Mouse (Mus musculus) kidney, embryonic 16.5 days (tissue): ENCODE data around the gene Prkag1. TPM values are rescaled to one million over a fixed set of nuclear protein-coding genes. Genes with fewer than 3 reads are reported as not detected.

ENCODE experiments used
- ATAC-seq: fragments of 200-750 bp; cut with Nextera tagmentation; 2 replicates; pipeline ENCODE4 v1.8.0; 2017; ENCODE audit warnings: moderate TSS enrichment; ENCODE audit not compliant: low FRiP score, low TSS enrichment
- H3K27ac ChIP-seq: fragments of 300-500 bp; sonication (generic); 2 replicates; pipeline ENCODE4 v1.5.1; 2014; ENCODE audit warnings: low read length
- H3K27me3 ChIP-seq: fragments of 300-500 bp; sonication (generic); 2 replicates; pipeline ENCODE4 v1.6.1; 2014; ENCODE audit warnings: low read length, control low read depth, mixed read lengths; ENCODE audit not compliant: insufficient read depth
- H3K36me3 ChIP-seq: fragments of 300-500 bp; sonication (generic); 2 replicates; pipeline ENCODE4 v1.6.1; 2014; ENCODE audit warnings: low read length, control low read depth, mixed read lengths; ENCODE audit not compliant: insufficient read depth
- H3K4me1 ChIP-seq: fragments of 300-500 bp; sonication (generic); 2 replicates; pipeline ENCODE4 v1.6.1; 2014; ENCODE audit warnings: low read length, control low read depth, mixed read lengths; ENCODE audit not compliant: insufficient read depth
- H3K4me2 ChIP-seq: fragments of 300-500 bp; sonication (generic); replicated peaks from 2 replicates; pipeline ENCODE4 v1.6.1; 2014; ENCODE audit warnings: low read depth, low read length
- H3K4me3 ChIP-seq: fragments of 300-500 bp; sonication (generic); 2 replicates; pipeline ENCODE4 v1.5.1; 2014; ENCODE audit warnings: mild to moderate bottlenecking, low read length
- H3K9ac ChIP-seq: fragments of 300-500 bp; sonication (generic); replicated peaks from 2 replicates; pipeline ENCODE4 v1.6.1; 2014; ENCODE audit warnings: low read length
- H3K9me3 ChIP-seq: fragments of 300-500 bp; sonication (generic); 2 replicates; pipeline ENCODE4 v1.6.1; 2016; ENCODE audit warnings: low read length, control low read depth
- WGBS: fragments of 180-500 bp; shearing (Covaris S2); extraction: QIAGEN DNeasy Blood & Tissue Kit; methylation state at CpG from one replicate; pipeline ENCODE4 v1.1.7; 2014; 5-methylcytosine and 5-hydroxymethylcytosine counted together
- polyA plus RNA-seq: library from polyadenylated mRNA; unstranded; fragments of >200 nt; fragmentation: Nextera tagmentation; extraction: Ambion mirVana; gene quantifications from 2 replicates; pipeline ENCODE4 v1.2.1, GENCODE M21; 2015

Gene Prkag1
- polyA plus RNA-seq, 1 experiment from 2014 or later, result 119 TPM

DNA sequence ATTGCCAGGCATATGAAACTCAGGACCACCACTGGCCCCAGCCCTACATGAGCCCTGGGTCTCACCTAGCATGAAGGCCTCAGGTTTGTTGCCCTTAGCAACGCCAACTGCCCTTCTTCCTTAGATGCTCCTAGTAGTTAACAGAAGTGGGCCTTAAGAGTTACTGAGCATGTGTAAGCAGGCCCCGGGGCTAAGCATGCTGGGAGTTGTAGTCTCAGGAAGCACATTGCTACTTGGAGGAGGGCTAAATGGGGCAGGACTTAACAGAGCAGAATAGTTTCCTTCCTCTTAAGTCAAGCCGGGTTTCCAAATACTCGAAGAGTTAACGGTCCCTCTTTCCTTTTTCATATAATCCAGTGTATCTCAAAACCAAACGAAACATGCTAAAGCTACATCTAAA is 36.0 kb upstream of the Prkag1 start:
- H3K4me1 ChIP-seq, result peaks cover 27% of the 10 kb centered on the region
- WGBS, result 59% methylated on average over 6 of the region's 6 CpGs
- no peaks in the 10 kb centered on the region for H3K9me3 ChIP-seq
- H3K4me3 ChIP-seq, result peak overlapping the region; percentile 12; the same call in 1 of the 2 replicates
- H3K9ac ChIP-seq, result peak overlapping the region; percentile 37
- no peaks in the 10 kb centered on the region for H3K27me3 ChIP-seq
- peaks cover 43% of the 10 kb centered on the region for H3K36me3 ChIP-seq
- H3K27ac ChIP-seq, result peak overlapping the region; percentile 6; the same call in 1 of the 2 replicates
- no peak for ATAC-seq
- H3K4me2 ChIP-seq, result peak overlapping the region; percentile 90

DNA sequence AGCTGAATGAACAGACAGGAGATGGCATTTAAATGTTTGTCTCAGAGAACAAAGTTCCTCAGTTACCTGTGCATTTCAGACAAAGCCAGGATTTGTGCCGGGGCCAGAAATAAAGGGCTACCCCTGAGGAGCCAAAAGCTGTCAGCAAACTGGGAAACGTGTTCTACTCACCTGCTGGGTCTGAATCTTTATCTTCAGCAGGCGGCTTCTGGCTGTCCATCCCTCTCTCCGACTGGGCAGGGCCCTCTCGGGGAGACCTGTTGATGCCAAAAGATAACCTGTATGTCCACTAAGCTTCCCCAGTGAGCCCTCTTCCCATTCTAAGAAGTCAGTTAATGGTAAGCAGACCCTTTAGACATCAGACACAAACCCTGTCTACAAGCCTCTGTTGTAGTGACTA is 35.2 kb upstream of the Prkag1 start:
- 92% methylated on average over 5 of the region's 5 CpGs for WGBS
- Histone ChIP-seq H3K4me3 (no peak overlapping the region), H3K27me3 (no peaks in the 10 kb centered on the region), H3K9me3 (no peaks in the 10 kb centered on the region), H3K9ac (no peak overlapping the region), H3K4me2 (no peak overlapping the region), H3K36me3 (peaks cover 51% of the 10 kb centered on the region), H3K4me1 (peaks cover 27% of the 10 kb centered on the region), H3K27ac (no peak overlapping the region)
- no peak for ATAC-seq

DNA sequence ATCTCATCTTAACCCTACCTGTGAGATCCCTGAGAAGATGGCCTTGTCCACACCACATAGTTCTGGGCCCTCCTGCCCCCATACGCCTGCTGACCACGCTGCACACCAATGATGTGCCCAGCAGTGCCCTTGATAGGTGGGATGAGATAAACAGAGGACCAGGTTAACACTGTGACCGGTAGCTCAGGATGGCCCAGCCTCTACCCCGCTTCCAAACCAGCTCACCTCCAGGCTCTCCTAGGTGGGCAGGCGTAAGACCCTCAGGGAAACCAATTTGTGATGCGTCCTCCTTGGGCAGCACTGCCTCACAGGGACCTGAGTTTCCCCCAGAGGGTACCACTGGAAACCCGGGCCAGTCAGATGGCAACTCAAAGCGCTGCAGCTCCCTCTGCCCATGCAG is 34.5 kb upstream of the Prkag1 start:
- WGBS, result 95% methylated on average over 8 of the region's 8 CpGs
- Histone ChIP-seq H3K4me2 (no peak overlapping the region), H3K9me3 (no peaks in the 10 kb centered on the region), H3K4me1 (peaks cover 27% of the 10 kb centered on the region), H3K9ac (no peak overlapping the region), H3K27me3 (no peaks in the 10 kb centered on the region), H3K4me3 (no peak overlapping the region), H3K27ac (no peak overlapping the region), H3K36me3 (peaks cover 58% of the 10 kb centered on the region)
- no peak for ATAC-seq

DNA sequence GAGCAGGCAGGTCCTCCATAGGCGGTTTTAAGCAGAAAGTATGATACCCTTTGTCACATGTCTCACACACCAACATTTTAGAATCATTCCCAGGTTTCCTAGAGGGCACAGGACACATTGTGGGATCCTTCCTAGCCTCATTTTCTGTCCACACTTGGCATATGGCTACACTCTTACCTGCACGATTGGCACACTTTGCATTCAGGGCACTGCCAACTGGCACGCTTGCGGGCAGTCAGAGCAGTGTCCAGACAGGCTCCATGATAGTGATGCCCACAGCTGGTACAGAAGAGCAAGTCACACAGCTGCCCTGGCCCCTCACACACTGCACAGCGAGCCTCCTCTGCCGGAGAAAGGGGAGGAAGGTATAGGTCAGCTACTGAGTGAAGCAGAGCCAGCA is 33.6 kb upstream of the Prkag1 start:
- no peak overlapping the region for H3K4me2 ChIP-seq
- no peak overlapping the region for H3K4me3 ChIP-seq
- H3K27me3 ChIP-seq, result no peaks in the 10 kb centered on the region
- H3K4me1 ChIP-seq, result peaks cover 26% of the 10 kb centered on the region
- H3K9me3 ChIP-seq, result no peaks in the 10 kb centered on the region
- no peak for ATAC-seq
- H3K36me3 ChIP-seq, result peaks cover 60% of the 10 kb centered on the region
- WGBS, result 90% methylated on average over 6 of the region's 6 CpGs
- H3K9ac ChIP-seq, result no peak overlapping the region
- no peak overlapping the region for H3K27ac ChIP-seq

DNA sequence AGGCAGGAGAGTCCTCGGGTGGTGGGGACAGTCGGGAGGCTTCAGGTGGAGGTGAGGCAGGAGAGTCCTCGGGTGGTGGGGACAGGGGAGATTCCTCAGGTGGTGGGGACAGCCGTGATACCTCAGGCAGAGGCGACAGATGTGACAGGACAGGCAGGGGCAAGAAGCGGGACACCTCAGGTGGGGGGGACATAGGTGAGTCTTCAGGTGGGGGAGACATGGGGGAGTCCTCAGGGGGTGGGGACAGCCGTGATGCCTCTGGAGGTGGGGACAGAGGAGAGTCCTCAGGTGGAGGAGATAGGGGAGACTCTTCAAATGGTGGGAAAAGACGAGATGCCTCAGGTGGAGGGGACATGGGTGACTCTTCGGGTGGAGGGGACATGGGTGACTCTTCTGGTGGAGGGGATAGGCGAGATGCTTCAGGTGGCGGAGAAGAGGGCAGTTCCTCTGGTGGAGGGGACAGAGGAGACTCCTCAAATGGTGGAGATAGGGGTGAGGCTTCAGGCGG is 32.2 kb upstream of the Prkag1 start:
- Histone ChIP-seq H3K9me3 (no peaks in the 10 kb centered on the region), H3K4me2 (no peak overlapping the region), H3K4me1 (peaks cover 11% of the 10 kb centered on the region), H3K9ac (no peak overlapping the region), H3K27me3 (no peaks in the 10 kb centered on the region), H3K36me3 (peaks cover 71% of the 10 kb centered on the region), H3K27ac (no peak overlapping the region), H3K4me3 (no peak overlapping the region)
- no peak for ATAC-seq
- WGBS, result 85% methylated on average over 12 of the region's 12 CpGs

DNA sequence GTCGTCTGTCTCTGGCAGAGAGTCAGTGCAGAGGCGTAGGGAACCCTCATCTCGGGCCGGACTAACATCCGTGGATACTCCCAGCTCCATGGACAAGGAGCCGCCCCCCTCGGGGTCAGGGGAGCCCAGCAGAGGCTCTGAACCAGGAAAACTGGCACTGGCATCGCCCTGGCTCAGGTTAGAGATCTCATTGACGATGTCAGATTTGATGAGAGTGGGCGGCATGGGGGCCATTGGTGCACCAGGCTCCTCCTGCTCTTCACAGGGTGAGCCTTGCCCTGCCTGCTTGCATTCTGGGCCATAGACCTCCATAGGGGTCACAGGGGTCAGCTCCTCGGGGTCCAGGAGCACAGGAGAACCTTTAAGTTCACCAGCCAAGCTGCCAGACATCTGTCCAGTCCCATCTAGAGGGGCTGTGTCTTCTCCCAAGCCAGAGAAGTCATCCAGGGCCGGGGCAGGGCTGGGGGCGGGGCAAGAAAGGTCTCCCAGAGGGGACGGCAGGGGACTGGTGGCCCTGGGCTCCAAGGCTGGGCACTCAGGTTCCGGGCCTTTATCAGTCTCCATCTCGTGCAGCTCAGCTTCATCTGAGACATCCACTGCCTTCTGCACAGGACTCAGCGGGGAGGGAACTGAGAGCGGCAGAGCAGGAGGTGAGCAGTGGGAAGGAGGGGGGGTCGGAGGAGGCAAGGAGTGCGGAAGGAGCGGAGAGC is 30.5 kb upstream of the Prkag1 start:
- peaks cover 87% of the 10 kb centered on the region for H3K36me3 ChIP-seq
- H3K27me3 ChIP-seq, result no peaks in the 10 kb centered on the region
- H3K4me1 ChIP-seq, result no peaks in the 10 kb centered on the region
- ATAC-seq, result no peak
- H3K9me3 ChIP-seq, result no peaks in the 10 kb centered on the region
- no peak overlapping the region for H3K27ac ChIP-seq
- no peak overlapping the region for H3K4me2 ChIP-seq
- no peak overlapping the region for H3K4me3 ChIP-seq
- 82% methylated on average over 21 of the region's 21 CpGs for WGBS
- H3K9ac ChIP-seq, result no peak overlapping the region

DNA sequence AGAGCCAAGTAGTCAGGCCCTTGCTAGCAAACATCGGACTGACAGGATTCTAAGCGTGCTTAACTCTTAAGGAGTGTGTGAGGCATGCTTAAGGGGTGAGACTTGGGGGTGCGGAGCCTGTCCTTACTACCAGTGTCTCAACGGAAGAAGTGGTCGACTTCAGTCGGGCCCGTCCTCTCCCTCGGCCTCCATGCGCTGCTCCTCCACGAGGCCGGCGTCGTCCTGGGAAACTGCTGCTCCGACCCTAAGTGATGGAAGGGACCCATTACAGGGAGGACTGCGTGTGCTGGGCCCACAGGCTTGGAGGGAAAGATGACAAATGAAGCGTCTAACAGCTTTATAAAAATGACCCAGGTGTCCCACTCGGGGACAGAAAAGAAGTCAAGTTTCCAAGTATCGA is 29.6 kb upstream of the Prkag1 start:
- no peaks in the 10 kb centered on the region for H3K4me1 ChIP-seq
- no peaks in the 10 kb centered on the region for H3K9me3 ChIP-seq
- no peak overlapping the region for H3K4me3 ChIP-seq
- no peak for ATAC-seq
- no peak overlapping the region for H3K4me2 ChIP-seq
- WGBS, result 96% methylated on average over 18 of the region's 18 CpGs
- H3K9ac ChIP-seq, result no peak overlapping the region
- no peaks in the 10 kb centered on the region for H3K27me3 ChIP-seq
- H3K27ac ChIP-seq, result no peak overlapping the region
- H3K36me3 ChIP-seq, result peaks cover 89% of the 10 kb centered on the region

DNA sequence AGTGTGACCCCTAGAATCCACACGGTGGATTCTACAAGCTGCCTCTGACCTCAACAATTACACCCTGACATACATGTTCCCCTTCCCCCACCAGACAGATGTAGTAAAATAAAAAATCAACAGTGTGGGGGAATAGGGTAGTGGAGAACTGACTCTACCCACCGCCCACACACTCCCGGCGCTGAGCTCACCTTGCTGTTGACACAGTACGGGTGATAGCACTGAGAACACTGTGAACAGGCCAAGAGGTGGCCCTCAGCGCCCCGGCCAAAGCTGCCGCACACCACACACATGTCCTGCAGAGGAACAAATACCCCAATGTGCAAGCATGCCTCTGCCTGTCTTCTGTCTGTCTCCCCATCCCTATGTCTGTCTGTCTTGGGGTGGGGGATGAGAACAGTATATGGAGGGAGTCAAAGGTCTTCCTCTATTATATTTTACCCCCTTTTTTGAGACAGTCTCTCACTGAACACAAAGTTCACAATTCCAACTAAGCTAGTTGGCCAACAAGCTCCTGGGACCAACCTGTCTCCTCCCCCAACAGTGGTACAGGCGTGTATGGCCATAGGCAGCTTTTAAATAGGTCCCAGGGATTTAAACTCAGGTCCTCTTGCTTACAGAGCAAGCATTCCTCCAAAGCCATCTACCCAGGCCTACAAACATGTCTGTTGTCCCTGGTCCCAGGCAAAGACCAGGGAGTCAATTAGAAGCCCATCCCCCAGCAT is 28.2 kb upstream of the Prkag1 start:
- Histone ChIP-seq H3K27me3 (no peaks in the 10 kb centered on the region), H3K9ac (no peak overlapping the region), H3K4me1 (no peaks in the 10 kb centered on the region), H3K27ac (no peak overlapping the region), H3K4me3 (no peak overlapping the region), H3K9me3 (no peaks in the 10 kb centered on the region), H3K4me2 (no peak overlapping the region), H3K36me3 (peaks cover 89% of the 10 kb centered on the region)
- WGBS, result 73% methylated on average over 9 of the region's 9 CpGs
- no peak for ATAC-seq

DNA sequence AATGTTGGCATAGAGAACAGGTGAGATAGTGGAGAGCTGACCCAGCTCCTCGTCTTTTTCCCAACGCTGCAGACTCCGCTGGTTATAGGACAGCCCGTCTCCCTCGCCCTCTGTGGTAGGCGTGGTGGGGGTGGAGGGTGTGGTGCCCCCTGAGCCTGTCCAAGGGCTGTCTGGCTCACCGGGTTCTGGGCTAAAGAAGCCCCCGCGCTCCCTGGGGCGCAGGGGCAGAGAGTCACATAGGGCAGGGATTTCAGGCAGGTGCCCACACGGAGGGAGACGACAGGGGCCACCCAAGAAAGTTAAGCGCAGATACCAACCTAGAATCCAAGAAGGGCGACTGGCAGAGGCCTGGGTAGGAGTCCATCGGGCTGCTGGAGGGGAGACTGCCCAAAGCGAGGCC is 22.9 kb upstream of the Prkag1 start:
- no peak for ATAC-seq
- Histone ChIP-seq H3K4me2 (no peak overlapping the region), H3K27ac (no peak overlapping the region), H3K9ac (no peak overlapping the region), H3K4me1 (no peaks in the 10 kb centered on the region), H3K9me3 (no peaks in the 10 kb centered on the region), H3K36me3 (peaks cover 96% of the 10 kb centered on the region), H3K4me3 (no peak overlapping the region), H3K27me3 (no peaks in the 10 kb centered on the region)
- WGBS, result 92% methylated on average over 16 of the region's 16 CpGs
